Mouse (Mus musculus) E14TG2a.4 (cell line): ENCODE data around the gene G3bp1.

ENCODE experiments used
- H3K27me3 ChIP-seq: 2 replicates; pipeline ENCODE4 v1.6.1; 2014; ENCODE audit warnings: low read length, control low read depth; ENCODE audit not compliant: insufficient read depth
- H3K36me3 ChIP-seq: 2 replicates; pipeline ENCODE4 v1.6.1; 2014; ENCODE audit warnings: low read length, control low read depth; ENCODE audit not compliant: insufficient read depth
- H3K4me1 ChIP-seq: replicated peaks from 2 replicates; pipeline ENCODE4 v1.6.1; 2014; ENCODE audit warnings: low read depth, low read length, control low read depth
- H3K4me3 ChIP-seq: replicated peaks from 2 replicates; pipeline ENCODE4 v1.5.1; 2014; ENCODE audit warnings: mild to moderate bottlenecking, low read length
- H3K9me3 ChIP-seq: 2 replicates; pipeline ENCODE4 v1.6.1; 2014; ENCODE audit warnings: low read length, control low read depth
- CTCF ChIP-seq: conservative IDR thresholded peaks from 2 replicates; pipeline ENCODE4 v1.5.1; 2014; ENCODE audit warnings: low read length
- NANOG ChIP-seq: IDR thresholded peaks from 2 replicates; pipeline ENCODE4 v1.6.1; 2014; ENCODE audit warnings: borderline replicate concordance, low read length, mixed read lengths
- POU5F1 ChIP-seq: IDR thresholded peaks from 2 replicates; pipeline ENCODE4 v1.6.1; 2014; ENCODE audit warnings: low read length, borderline replicate concordance

The G3bp1 gene

GRCm38 (mm10) chr11:55505485-55505884 lies 36.0 kb downstream of the G3bp1 start:
- H3K9me3 ChIP-seq, result no peaks in the 10 kb centered on the region
- H3K4me3 ChIP-seq, result no peak overlapping the region
- no peaks in the 10 kb centered on the region for H3K27me3 ChIP-seq
- TF ChIP-seq POU5F1 (no peak), NANOG (no peak), CTCF (no peak)
- H3K4me1 ChIP-seq, result peaks cover 30% of the 10 kb centered on the region
- peaks cover 41% of the 10 kb centered on the region for H3K36me3 ChIP-seq

- peaks cover 5% of the 10 kb centered on the region; the same call in 1 of the 2 replicates for H3K4me1 ChIP-seq
- peaks cover 5% of the 10 kb centered on the region; the same call in 1 of the 2 replicates for H3K27me3 ChIP-seq
- TF ChIP-seq CTCF, result peak; percentile 54
- TF ChIP-seq POU5F1, result no peak
- no peak for TF ChIP-seq NANOG
These were observed 41.9 kb downstream of the G3bp1 start for GRCm38 (mm10) chr11:55511374-55511773.

GRCm38 (mm10) chr11:55517666-55518065 lies 48.2 kb downstream of the G3bp1 start:
- TF ChIP-seq CTCF, result no peak
- TF ChIP-seq POU5F1, result no peak
- no peak for TF ChIP-seq NANOG
- Histone ChIP-seq H3K4me3 (no peak overlapping the region), H3K9me3 (no peaks in the 10 kb centered on the region), H3K36me3 (no peaks in the 10 kb centered on the region), H3K27me3 (no peaks in the 10 kb centered on the region), H3K4me1 (peaks cover 18% of the 10 kb centered on the region)

More at GRCm38 (mm10) chr11:55511374-55511773, 41.9 kb downstream of the G3bp1 start:
- no peaks in the 10 kb centered on the region for H3K36me3 ChIP-seq
- no peak overlapping the region for H3K4me3 ChIP-seq
- no peaks in the 10 kb centered on the region for H3K9me3 ChIP-seq

- H3K4me3 ChIP-seq, result 0 out of 2 replicates have a peak overlapping the region, but pooled peaks have one; percentile 35
- H3K27me3 ChIP-seq, result no peaks in the 10 kb centered on the region
- peaks cover 18% of the 10 kb centered on the region for H3K4me1 ChIP-seq
- peak; percentile 97 for TF ChIP-seq CTCF
- TF ChIP-seq NANOG, result no peak
- TF ChIP-seq POU5F1, result no peak
- H3K36me3 ChIP-seq, result no peaks in the 10 kb centered on the region
- no peaks in the 10 kb centered on the region for H3K9me3 ChIP-seq
These were observed 49.6 kb downstream of the G3bp1 start for GRCm38 (mm10) chr11:55518806-55519674.

GRCm38 (mm10) chr11:55530741-55531140 lies 61.3 kb downstream of the G3bp1 start:
- H3K9me3 ChIP-seq, result no peaks in the 10 kb centered on the region
- H3K36me3 ChIP-seq, result no peaks in the 10 kb centered on the region
- no peak overlapping the region for H3K4me3 ChIP-seq
- TF ChIP-seq CTCF (no peak), POU5F1 (no peak), NANOG (no peak)
- H3K27me3 ChIP-seq, result 0 out of 2 replicates have a peak, but pooled peaks cover 5% of the 10 kb centered on the region
- H3K4me1 ChIP-seq, result no peaks in the 10 kb centered on the region

GRCm38 (mm10) chr11:55533378-55533777 lies 63.9 kb downstream of the G3bp1 start:
- no peak for TF ChIP-seq POU5F1
- TF ChIP-seq NANOG, result no peak
- TF ChIP-seq CTCF, result no peak

GRCm38 (mm10) chr11:55534766-55535165 lies 65.3 kb downstream of the G3bp1 start:
- Histone ChIP-seq H3K4me3 (no peak overlapping the region), H3K9me3 (no peaks in the 10 kb centered on the region), H3K27me3 (0 out of 2 replicates have a peak, but pooled peaks cover 7% of the 10 kb centered on the region), H3K4me1 (no peaks in the 10 kb centered on the region), H3K36me3 (no peaks in the 10 kb centered on the region)
- no peak for TF ChIP-seq NANOG
- TF ChIP-seq CTCF, result no peak
- no peak for TF ChIP-seq POU5F1

More at GRCm38 (mm10) chr11:55533378-55533777, 63.9 kb downstream of the G3bp1 start:
- Histone ChIP-seq H3K27me3 (0 out of 2 replicates have a peak, but pooled peaks cover 5% of the 10 kb centered on the region), H3K4me1 (no peaks in the 10 kb centered on the region), H3K4me3 (no peak overlapping the region), H3K9me3 (no peaks in the 10 kb centered on the region), H3K36me3 (no peaks in the 10 kb centered on the region)

- H3K4me1 ChIP-seq, result no peaks in the 10 kb centered on the region
- no peaks in the 10 kb centered on the region for H3K36me3 ChIP-seq
- no peak overlapping the region for H3K4me3 ChIP-seq
- H3K27me3 ChIP-seq, result 0 out of 2 replicates have a peak, but pooled peaks cover 4% of the 10 kb centered on the region
- peaks cover 7% of the 10 kb centered on the region for H3K9me3 ChIP-seq
- no peak for TF ChIP-seq CTCF
- no peak for TF ChIP-seq NANOG
- no peak for TF ChIP-seq POU5F1
These were observed 72.6 kb downstream of the G3bp1 start for GRCm38 (mm10) chr11:55542128-55542527.
